Mouse (Mus musculus) MEL-GATA-1-ER (cell line): ENCODE measurements around the gene Stx8.

Source experiments
- DNase-seq: peaks from one replicate; pipeline ENCODE4 v3.0.0-alpha.2; 2012; ENCODE audit warnings: low read depth; ENCODE audit errors: extremely low read depth

Gene Stx8

DNA sequence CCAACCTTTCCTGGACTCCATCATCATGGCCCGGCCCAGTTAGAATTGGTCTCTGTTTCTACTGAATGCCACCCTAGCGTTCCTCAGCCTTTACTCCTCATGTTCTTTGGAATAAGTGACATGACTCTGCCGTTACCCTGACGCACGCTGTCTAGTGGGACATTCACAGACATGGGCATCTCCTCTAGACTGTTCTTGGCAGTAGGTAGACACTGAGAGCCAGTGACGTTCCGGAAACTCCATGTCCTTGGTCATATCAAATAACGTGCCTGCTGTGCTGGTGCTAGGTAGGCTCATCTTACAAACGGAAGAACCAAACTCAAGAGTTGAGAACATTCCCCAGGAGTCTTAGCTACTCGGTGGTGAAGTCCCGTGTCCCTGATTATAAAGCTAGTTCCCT, 231.5 kb downstream of the Stx8 start:
- no peak for DNase-seq

DNA sequence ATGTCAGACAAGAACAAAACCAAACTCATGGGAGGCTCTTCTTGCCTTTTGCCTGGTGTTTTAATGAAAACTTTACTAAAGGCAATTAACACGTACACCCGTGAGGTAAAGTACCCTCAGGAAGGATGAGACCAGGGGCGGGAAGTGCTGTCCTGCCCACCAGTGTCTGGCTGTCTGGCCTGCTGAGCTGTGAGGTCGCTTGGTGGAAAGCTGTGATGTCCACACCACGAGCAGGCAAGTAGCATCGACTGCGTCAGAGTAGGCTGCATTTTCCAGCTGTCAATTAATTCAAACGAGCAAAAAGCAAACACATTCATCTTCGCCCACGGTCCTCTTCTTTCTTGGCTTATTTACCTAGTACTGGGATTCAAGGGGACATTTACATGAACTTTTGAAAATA, 232.7 kb downstream of the Stx8 start:
- no peak for DNase-seq

DNA sequence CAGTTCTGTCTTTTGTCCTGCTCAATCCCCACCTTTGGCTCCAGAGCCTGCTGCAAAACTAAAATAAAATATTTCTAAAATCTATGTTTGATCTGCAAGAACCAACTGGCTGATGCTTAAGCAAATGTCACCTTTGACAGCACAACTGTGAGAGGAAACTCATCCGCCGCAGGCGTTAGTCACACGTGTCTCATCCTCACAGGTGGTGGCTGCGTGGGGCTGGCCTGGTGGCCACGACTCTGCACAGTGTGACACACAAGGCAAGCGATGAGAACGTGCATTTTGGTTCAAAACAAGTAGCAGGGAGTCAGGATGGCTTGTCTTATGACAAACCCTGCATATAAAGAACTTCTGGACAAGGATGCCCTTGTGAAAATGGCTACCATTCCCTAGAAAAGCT, 233.1 kb downstream of the Stx8 start:
- DNase-seq: no peak

DNA sequence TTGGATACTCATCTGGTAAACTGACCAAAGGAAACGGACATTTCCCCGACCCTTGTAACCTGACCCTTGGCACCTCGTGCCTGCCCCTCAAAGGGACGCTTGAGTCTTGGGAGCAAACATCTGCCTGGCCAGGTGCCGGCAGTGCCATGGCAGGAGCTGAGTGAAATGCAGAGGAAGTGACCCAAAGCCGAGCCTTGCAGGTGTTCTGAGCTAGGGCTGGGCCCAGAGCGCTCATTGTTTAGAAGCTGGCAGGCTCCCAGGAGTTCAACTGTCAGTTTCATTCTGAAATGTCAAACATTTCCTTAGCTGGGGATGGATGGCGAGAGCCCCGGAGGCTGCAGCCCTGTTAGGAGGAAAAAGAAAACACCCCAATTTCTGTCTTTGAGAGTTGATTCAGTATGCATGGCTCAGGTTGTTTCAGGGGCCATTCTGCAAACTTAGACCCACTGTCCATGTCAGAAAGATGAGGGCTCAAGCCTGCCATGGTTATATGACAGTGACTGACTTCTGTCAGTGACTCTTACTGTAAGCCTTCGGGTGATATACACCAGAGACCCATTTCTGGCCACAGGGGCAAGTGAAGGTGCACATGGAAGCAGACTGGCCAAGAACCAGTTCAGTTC, 233.9 kb downstream of the Stx8 start:
- DNase-seq: no peak

DNA sequence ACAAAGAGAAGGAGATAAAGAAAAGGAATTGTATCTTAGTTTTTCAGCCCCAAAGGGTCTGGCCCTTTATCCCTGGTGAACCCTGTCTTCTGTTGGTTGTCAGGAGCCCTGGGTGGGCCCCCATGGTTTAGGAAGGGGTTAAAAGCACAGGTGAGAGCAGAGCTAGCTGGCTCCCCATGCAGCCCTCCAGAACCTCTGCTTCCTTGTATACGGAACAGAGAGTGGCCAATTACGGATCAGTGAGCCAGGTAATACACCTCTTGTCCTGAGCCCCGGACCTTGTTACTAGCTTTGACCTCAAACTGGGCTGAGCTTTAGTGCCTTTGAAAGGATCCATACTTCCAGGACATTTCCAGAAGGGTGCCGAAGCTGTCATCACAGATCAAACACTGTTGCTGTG, 234.5 kb downstream of the Stx8 start:
- DNase-seq: no peak

DNA sequence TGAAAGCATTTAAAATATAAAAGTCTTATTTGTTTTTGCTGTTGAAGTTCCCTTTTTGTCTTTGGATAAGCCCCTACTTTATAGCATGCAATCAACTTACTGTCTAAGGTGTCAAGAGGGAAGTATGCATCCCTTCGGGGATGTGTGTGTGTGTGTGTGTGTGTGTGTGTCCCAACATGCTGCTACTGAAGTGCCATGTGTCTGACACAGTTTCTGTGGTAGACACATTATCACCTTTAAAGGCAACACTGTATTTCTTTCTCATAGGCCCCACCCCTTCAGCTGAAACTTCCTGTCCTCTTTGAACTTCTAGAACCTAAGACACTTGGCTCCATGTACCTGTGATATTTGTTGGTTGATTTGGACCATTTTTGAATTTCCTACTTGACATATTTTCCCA, 235.1 kb downstream of the Stx8 start:
- DNase-seq: no peak

DNA sequence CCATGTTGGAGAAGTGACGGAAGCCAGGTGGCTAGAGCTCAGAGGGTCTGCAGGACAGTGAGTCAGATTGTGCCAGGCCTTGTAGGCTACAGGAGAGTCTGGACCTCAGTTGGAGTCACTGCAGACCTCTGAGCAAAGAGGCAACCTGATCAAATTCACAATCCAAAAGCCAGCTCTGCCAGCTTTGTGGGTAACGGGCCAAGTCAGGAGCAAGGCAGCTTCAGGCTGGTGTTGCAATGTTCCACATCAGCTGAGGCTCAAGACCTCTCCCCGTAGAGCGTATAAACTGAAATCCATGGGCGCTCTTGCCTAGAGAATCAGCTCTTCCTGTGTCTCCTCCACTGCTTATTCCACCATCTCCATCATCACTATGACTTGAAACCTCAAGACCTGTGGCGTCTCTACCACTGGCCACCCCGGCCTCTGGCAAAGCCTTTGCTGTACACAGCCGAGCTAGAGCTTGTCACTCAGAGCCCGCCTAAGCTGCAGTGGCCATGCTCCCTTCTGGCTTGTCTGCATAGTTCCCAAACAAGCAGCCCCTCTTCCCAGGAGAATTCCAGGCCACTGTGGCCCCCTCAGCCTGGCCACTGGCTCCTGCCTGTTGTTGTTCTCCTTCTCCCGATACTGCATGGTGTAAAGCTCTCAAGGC, 235.9 kb downstream of the Stx8 start:
- DNase-seq: no peak

DNA sequence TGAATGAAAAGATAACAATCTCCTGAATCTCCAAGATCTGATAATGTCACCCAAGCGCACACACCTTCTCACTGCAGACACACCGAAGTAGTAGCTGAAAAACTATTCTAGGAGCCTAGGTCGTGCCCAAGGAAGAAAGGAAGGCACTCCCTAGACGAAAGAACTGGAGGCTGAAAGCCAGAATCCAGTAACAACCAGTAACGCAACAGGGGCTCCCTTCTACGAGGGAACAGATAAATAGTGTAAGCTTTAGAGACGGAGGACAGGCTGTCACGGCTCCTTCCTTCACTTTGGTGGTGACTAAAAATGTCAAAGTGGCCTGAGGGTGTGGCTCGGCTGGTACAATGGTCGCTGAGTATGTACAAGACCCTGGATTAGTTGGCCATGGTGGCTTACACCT, 236.6 kb downstream of the Stx8 start:
- DNase-seq: no peak

DNA sequence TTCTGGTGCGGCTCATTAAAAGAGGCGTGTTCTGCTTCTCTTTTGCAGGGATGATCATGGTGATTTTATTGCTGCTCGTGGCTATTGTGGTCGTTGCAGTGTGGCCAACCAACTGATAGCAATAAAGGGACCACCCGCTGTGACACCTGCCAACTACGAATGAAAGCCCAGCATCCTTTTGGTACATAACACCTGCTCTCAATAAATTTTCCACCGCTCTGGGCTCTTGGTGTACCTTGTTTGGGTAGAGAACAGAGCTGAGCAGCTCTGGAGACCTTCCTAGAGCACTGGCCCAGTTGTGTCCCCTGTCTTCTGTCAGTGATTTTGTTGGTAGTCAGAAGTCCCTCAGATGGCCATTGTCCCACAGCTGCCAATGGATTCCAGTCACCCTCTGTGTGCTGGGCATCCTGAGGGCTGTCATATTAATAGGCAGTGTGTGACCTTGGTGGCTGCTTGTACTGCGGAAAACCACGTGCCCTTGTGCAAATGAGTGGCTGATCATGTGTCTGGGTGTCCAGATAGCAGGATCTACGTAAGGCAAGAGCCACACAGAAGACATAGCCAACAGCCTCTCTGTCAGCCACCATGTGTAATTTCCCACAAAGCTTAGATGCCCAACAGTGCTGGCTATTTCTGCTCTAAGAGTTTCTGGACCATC, 237.8 kb downstream of the Stx8 start:
- DNase-seq: no peak

DNA sequence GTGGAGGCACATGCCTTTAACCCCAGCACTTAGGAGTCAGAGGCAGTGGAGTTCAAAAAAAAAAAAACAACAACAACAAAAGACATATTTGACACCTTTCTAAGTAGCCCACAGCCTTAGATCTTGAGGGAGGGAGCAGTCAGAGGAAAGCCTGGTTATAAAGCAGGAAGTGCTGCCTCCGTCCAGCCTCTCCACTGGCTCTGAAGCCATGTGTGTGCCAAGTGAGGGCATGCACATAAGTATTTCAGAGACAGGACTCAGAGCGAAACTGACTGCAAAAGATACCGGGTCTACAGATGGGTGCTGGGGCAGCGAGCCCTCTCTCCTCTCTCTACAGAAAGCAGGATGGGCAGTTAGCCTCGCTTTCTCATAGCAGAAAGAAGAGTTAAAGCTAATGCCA, 238.4 kb downstream of the Stx8 start:
- DNase-seq: no peak

DNA sequence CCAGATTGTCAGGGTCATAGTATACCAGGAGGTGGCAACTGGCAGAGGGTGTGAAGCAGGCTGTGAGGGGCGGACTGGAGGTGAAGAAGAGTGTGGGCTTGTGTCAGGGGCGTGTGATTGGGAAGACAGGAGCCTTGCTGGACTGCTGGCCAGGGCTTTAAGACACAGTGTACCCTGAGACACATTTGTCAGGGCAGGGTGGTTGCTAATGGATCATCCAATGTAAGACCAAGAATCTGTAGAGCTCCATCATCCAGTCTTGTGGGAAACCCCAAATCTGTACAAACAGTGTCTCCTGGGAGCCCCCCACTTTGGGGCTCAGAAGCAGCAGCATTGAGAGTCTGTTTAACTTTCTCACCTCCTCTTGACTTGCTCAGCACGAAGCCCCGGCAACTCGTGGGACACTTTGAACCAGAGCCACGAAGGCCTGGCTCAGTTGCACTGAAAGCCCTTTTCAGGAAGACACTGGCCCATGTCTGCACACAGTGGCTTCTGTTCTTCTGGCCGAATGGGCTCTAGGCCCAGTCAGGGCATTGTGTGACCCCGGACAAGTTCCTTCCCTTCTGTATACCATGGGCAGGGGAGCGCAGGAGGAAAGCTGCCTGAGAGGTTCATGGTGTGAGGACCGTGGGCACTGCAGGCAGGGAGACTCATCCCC, 239.7 kb downstream of the Stx8 start:
- no peak for DNase-seq

DNA sequence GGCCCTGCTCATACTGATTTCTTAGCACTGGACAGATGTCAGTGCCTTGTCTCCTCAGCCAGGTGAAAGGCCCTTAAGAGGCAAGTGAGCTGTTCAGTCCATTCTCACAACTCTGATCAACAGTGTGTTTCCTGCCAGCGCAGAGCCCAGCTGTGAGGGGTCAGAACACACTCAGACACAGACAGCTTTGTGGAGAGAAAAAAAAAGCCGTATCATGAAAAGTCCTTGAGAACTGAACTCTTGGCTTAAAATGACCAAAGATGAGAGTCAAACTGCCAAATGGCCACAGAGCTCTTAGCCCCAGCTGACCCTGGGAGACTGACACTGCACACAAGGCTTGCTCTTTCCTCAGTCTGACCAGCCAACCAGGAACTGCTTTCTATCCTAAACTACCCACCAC, 242.0 kb downstream of the Stx8 start:
- no peak for DNase-seq

DNA sequence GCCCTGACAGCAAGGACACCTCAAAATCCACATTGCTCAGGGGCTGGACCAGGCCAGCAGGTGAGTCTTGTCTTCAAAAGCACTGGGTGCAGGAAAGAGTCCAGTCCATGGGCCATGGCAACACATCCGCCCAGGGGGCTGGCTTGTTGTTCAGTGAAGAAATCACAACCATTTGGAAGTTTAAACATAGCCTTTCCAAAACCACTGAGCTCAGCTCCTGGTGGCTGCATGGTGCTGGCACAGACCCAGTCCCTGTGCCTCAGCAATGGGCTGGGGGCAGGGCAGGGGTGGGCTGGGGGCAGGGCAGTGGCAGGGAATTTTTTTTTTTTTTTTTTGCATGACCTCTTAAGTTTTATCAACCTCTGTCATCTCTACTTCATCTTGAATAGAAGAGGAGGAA, 242.6 kb downstream of the Stx8 start:
- DNase-seq: no peak

DNA sequence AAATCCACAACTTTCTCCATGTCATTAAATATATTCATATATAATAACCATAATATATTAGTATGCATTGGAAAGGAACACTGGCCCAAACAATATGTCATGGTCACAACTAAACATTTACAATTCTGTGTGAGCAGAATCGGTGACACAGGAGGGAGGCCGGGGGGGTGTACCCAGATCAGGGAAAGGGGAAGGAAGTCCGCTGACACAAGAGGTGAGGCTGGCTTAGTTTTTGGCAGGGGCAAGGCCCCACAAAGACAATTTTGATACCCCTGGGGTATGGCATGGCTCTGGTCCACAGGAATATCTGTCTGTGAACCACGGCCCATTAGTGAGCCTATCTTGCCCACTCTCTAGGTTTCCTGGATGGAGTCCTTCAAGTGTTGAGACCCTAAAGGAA, 243.5 kb downstream of the Stx8 start:
- DNase-seq: no peak

DNA sequence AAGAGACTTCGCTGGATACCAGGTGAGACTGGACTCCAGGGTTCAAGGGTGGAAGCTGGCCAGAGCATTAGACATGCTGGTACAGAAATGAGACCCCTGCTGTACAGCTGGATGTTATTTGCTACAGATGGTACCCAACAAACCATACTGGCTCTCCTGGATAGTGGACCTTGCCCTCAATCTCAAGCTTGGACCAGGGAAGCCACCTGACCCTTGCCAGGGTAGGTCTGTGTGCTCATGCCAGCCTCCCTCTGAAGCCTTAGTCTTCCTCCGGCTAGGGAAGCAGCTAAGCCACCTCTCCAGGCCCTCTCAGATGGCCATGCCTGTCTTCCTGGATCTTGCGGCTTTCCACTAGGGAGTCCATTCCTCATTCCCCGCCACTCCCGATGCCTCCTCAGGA, 244.7 kb downstream of the Stx8 start:
- DNase-seq: no peak

DNA sequence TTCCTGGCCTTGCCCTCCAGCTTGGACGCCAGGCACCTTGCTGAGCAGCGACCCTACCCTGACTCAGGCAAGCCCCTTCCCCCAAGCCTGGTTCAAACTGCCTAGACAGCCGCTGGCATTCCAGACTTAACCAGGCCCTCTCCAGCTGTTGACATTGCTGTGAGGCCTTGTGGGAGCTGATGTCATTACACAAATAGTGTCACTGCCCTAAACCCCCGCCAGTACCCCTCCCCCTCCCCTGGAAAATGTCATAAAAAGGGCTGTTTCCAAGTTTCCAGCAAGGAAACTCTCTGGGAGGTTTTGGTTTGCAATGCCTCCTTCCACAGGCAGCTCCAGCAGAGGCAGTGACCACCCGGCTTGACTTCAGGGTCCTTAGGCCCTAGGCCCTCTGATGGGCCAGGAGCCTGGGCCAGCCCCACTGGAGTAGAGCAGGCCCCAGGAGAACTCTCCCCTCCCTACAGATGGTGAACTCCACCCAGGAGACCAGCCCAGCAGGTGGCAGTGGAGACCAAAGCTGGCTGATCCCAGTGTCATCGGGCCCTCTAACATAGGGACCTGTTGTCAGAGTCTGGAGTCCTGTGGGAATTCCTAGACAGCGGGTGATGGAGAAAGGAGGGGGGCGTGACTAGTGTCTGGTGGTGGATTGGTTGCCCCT, 246.1 kb downstream of the Stx8 start:
- no peak for DNase-seq

DNA sequence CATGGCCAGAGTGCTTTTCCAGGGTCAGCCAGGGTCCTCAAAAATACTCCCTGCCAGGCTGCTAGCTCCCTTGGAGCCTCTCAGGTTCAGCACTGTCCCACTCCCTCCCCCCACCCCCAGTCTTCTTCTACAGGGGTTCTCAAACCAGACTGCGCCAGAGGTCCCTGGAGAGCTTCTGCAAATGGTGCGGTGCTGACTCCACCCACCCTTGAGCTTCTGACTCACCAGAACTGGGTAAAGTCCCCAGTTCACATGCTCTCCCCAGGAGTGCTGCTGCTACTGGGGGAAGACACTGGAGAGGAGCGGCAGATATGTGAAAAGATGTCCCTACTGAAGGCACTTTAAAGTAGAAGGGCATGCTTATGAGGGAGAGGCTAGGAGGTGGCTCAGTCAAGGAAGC, 247.9 kb downstream of the Stx8 start:
- DNase-seq: no peak

DNA sequence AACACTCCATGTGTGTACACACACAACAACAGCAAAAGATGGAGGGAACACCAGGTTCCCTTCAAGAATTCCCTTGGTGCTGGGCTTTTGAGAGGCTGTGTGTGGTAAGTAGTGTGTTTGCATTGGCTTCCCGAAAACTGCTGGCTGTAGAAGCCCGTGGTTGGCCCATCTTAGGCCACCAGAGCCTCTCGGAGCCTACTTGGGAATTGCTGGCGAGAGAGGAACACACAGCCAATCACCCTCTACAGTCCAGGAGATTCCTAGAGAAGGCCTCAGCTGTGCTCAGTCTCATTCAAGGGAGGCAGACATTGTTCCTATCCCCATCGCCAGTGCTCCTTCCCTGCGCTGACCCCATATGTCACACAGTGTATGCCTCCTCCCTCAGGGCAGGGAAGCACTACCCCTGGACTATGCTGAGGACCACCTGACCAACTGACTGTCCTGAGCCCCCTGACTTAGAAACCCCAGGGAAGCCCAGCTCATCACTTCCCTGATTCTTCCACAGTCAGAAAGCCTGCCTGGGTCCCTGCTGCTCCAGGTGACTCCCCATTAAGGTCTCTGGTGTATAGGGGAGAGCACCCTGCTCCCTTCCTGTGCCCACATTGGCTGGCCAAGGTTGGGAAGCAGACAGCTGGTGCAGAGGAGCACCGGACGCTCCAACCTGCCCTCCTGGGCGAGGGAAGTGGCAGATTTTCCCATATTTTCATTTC, 248.7 kb downstream of the Stx8 start:
- no peak for DNase-seq

DNA sequence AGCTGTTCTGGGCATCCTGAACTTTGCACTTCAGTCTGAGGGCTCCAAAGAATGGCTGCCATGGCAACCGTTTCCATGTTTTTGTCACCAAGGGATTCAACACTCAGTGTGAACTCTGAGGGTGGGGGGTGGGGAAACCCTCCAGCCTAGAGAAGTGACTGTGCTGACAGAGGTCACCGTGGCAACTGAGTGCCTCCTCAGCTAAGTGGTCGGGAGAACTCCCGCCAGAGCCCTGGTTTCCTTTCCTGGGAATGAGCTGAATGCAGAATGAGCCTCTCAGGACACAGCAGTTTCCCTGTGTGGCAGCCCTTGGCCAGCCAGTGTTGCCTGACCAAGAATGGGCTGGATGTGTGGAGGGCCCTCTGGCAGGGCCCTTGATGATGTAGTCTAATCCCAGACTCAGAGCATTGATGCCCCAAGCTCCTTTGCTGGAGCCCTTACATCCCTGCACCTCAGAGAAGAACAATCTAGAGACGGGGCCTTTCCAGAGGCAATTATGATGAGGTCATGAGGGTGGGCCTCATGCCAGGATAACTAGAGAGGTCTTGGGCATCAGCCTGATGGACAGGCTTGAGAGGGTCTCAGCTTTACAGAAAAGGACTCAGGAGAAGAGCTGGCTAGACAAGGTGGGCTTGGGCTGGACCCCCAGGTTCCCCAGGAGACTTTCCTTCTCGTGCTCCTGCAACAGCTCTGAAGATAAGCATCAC, 249.4 kb downstream of the Stx8 start:
- no peak for DNase-seq

DNA sequence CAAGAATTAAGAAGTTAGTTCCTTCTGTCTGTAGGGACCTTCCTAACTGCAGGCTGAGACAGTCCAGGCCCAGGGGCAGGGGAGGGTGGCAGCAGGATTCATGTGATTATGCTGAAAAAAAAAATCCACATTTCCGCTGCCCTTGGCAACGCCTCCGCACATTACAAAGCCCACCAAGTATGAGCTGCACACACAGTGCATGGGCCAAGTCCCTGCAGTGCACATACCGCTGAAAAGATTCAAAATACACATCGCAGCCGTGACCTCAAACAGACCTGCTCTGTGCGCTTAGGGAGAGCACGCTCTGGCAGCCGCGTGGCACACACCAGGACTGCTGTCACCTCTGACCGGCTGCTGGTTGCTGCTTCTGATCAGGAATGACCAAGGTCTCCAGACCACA, 250.0 kb downstream of the Stx8 start:
- no peak for DNase-seq

DNA sequence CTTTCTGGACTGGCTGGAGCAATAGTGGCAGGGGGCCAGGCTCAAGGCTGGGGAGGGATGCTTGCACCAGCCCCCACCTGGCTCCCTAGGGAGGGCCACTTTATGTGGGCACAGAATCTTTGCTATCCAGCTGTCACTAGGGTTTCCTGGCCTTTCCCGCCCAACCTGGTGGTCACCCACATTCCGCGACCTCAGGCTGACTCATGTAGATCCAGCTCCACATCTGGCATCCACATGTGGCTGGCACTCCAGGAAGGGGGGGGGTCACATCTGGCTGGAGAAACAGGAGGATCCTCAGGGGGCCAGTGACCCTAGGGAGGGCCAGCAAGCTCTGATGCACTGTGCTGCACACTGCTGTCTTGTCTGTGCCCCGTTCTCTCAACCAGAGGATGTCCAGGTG, 254.7 kb downstream of the Stx8 start:
- no peak for DNase-seq
